Mouse (Mus musculus): Measurements from ENCODE around the gene Epb41l3.

Epb41l3 gene

GRCm38 (mm10) chr17:69181560-69182316 is 106.3 kb downstream of the Epb41l3 start:
- no peak for DNase-seq (ENCODE audit: low spot score)

GRCm38 (mm10) chr17:69187794-69188193 is 112.3 kb downstream of the Epb41l3 start:
- no peak for DNase-seq (ENCODE audit: low spot score)

GRCm38 (mm10) chr17:69192863-69193493 is 117.5 kb downstream of the Epb41l3 start:
- no peak for DNase-seq (ENCODE audit: low spot score)

- no peak for DNase-seq (ENCODE audit: low spot score)
Measured at GRCm38 (mm10) chr17:69194599-69194998, 119.1 kb downstream of the Epb41l3 start.

GRCm38 (mm10) chr17:69195758-69196157 is 120.3 kb downstream of the Epb41l3 start:
- DNase-seq (ENCODE audit: low spot score): no peak

GRCm38 (mm10) chr17:69196656-69197055 is 121.2 kb downstream of the Epb41l3 start:
- no peak for DNase-seq (ENCODE audit: low spot score)

- no peak for DNase-seq (ENCODE audit: low spot score)
Measured at GRCm38 (mm10) chr17:69198805-69199204, 123.3 kb downstream of the Epb41l3 start.

GRCm38 (mm10) chr17:69199827-69200226 is 124.3 kb downstream of the Epb41l3 start:
- DNase-seq (ENCODE audit: low spot score): no peak

GRCm38 (mm10) chr17:69200936-69201335 is 125.5 kb downstream of the Epb41l3 start:
- DNase-seq (ENCODE audit: low spot score): no peak

- no peak for DNase-seq (ENCODE audit: low spot score)
Measured at GRCm38 (mm10) chr17:69205282-69205999, 130.0 kb downstream of the Epb41l3 start.

- no peak for DNase-seq (ENCODE audit: low spot score)
Measured at GRCm38 (mm10) chr17:69207562-69208312, 132.3 kb downstream of the Epb41l3 start.

GRCm38 (mm10) chr17:69211065-69211464 is 135.6 kb downstream of the Epb41l3 start:
- DNase-seq (ENCODE audit: low spot score): no peak

GRCm38 (mm10) chr17:69216120-69216519 is 140.6 kb downstream of the Epb41l3 start:
- DNase-seq (ENCODE audit: low spot score): no peak

- DNase-seq (ENCODE audit: low spot score): no peak
Measured at GRCm38 (mm10) chr17:69220849-69221248, 145.4 kb downstream of the Epb41l3 start.

- no peak for DNase-seq (ENCODE audit: low spot score)
Measured at GRCm38 (mm10) chr17:69221377-69221776, 145.9 kb downstream of the Epb41l3 start.

- DNase-seq (ENCODE audit: low spot score): no peak
Measured at GRCm38 (mm10) chr17:69221966-69222692, 146.6 kb downstream of the Epb41l3 start.

- DNase-seq (ENCODE audit: low spot score): no peak
Measured at GRCm38 (mm10) chr17:69225996-69226395, 150.5 kb downstream of the Epb41l3 start.

- no peak for DNase-seq (ENCODE audit: low spot score)
Measured at GRCm38 (mm10) chr17:69227426-69228014, 152.0 kb downstream of the Epb41l3 start.

GRCm38 (mm10) chr17:69229451-69229850 is 154.0 kb downstream of the Epb41l3 start:
- no peak for DNase-seq (ENCODE audit: low spot score)

GRCm38 (mm10) chr17:69230131-69230621 is 154.7 kb downstream of the Epb41l3 start:
- no peak for DNase-seq (ENCODE audit: low spot score)

- no peak for DNase-seq (ENCODE audit: low spot score)
Measured at GRCm38 (mm10) chr17:69231360-69231759, 155.9 kb downstream of the Epb41l3 start.

All from ovary, adult 18-20 months (tissue).